Mouse (Mus musculus): ENCODE data around the gene Nfe2l3. TPM values are rescaled to one million over a fixed set of nuclear protein-coding genes. Genes with fewer than 3 reads are reported as not detected.
A peak's percentile ranks its signal among the peaks of the same experiment; 100 is the strongest.
"Not testable (repeated sequence)": the region's sequence is repeated elsewhere in the genome, so short reads cannot be mapped to it uniquely, and the experiment has no call there.

Gene Nfe2l3
- polyA plus RNA-seq, 1 experiment from 2014 or later: 1.9 TPM

DNA sequence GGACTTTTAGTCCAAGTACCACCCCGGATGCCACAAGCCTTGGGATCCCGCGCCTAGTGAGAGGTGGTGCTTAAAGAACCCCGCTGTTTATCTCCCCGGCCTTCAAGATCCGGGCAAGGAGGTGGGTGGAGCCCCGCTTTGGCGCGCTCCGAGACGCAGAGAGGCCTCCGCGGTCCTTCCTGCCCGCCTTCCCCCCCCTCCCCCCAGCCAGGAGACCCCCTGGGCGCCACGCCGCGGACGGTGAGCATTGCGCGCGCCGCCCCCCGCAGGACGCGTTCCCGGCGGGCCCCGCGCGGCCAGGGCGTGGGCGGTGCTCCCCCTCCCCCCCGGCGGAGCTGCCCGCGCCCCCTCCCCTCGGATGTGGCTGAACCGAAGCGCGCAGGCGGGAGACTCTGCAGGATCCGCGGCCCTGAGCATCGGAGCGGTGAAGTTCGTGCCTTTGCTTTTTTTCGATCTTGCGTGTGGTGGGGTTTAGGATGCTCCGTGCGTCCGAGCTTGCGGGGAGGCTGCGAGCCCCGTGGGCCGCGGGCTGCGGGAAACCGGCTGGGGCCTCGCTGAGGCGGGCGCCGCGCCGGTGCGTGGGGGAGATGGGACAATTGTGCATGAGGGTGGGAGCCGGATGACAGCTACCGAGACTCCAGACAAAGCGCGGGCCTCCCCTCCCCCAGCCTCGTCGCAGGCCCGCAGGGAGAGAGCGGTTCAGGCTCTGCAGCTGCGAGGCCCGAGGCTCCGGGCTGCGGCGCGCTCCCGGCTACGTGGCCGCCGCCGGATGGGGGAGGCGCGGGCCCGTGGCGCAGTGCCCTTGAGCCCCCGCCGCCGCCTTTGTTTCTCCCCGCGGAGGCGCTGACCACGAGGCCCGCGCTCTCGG lies 38.1 kb downstream of the Nfe2l3 start, which contains the start of gene Cbx3:
Gene Cbx3, plus strand, starts transcription at position 50 of the 868 bp plus-strand sequence.
- peak; percentile 83 for ATAC-seq (replicated peaks; ENCODE audit: insufficient number of reproducible peaks, insufficient read depth, low FRiP score, low read depth)
- Histone ChIP-seq H3K4me3 (peak within 1 kb of the TSS; percentile 68), H3K27ac (peak within 1 kb of the TSS; percentile 100), H3K4me1 (replicated peaks) (peaks cover 33% of the 10 kb centered on the region), H3K4me2 (peak within 1 kb of the TSS; percentile 60), H3K9me3 (replicated peaks) (no peaks in the 10 kb centered on the region), H3K36me3 (peaks cover 37% of the 10 kb centered on the region), H3K27me3 (no peaks in the 10 kb centered on the region), H3K9ac (peak within 1 kb of the TSS; percentile 97)
- WGBS: under 1% methylated on average over 88 of the region's 99 CpGs

DNA sequence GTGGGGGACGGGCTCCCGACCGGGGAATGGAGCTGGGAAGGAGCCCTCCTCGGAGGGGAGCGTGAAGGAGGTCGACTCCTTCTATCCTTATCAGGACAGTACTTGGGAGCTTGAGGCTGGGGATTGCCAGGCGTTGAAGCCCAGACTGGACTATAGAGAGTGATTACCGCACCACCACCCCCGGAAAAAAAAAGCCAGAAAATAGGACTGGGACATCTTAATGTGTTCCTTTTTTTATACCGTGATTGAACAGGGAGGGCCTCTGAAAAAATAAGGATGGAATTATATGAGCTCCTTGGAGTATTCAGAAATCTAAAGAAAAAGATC lies 38.7 kb downstream of the Nfe2l3 start:
- ATAC-seq (replicated peaks; ENCODE audit: insufficient number of reproducible peaks, insufficient read depth, low FRiP score, low read depth): no peak
- H3K4me1 ChIP-seq (replicated peaks): peaks cover 27% of the 10 kb centered on the region
- peaks cover 36% of the 10 kb centered on the region for H3K36me3 ChIP-seq
- H3K9me3 ChIP-seq (replicated peaks): no peaks in the 10 kb centered on the region
- H3K27ac ChIP-seq: peak overlapping the region; percentile 100
- peak overlapping the region; percentile 97 for H3K9ac ChIP-seq
- H3K4me3 ChIP-seq: peak overlapping the region; percentile 68
- no peaks in the 10 kb centered on the region for H3K27me3 ChIP-seq
- under 1% methylated on average over 9 of the region's 10 CpGs for WGBS
- peak overlapping the region; percentile 60 for H3K4me2 ChIP-seq

DNA sequence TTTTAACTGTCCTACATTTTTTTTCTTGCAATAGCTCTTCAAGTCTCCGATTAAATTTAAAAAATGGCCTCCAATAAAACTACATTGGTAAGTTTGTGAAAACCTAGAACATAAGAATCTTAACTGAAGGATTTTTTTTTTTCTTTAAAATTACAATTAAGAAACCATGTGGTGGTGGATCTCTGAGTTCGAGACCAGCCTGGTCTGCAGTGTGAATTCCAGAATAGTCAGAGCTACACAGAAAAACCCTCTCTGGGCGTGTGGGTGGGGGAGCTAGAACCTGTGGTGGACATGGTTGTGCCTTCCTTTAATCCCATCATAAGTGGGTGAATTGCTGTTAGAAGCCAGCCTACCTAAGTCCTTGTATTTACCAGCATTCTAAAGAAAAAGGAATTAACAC lies 39.3 kb downstream of the Nfe2l3 start:
- H3K9me3 ChIP-seq (replicated peaks): no peaks in the 10 kb centered on the region
- peak overlapping the region; percentile 60 for H3K4me2 ChIP-seq
- ATAC-seq (replicated peaks; ENCODE audit: insufficient number of reproducible peaks, insufficient read depth, low FRiP score, low read depth): no peak
- peaks cover 34% of the 10 kb centered on the region for H3K36me3 ChIP-seq
- peak overlapping the region; percentile 44 for H3K9ac ChIP-seq
- H3K4me3 ChIP-seq: peak overlapping the region; percentile 68
- no peaks in the 10 kb centered on the region for H3K27me3 ChIP-seq
- 18% methylated on average over 3 of the region's 3 CpGs for WGBS
- H3K4me1 ChIP-seq (replicated peaks): peaks cover 21% of the 10 kb centered on the region
- H3K27ac ChIP-seq: peak overlapping the region; percentile 52; the same call in 1 of the 2 replicates

DNA sequence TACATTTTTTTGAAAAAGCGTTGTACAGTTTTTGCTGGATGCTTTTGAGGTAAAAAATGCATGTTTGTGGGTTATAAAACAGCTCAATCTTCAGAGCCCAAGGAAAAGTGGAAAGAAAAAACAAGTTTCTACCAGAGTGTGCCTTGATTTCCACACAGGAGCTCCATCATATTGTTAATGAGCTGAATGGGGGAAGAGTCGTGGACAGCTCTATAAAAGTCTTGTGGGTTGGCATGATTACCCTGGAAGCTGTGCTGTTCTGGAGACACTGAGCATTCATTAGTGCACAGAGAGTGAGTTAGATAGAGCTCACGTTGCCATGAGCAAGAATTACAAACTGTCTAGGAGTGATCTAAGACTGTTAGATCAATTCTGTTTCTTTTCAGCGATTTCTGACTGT lies 39.7 kb downstream of the Nfe2l3 start:
- H3K27ac ChIP-seq: peak overlapping the region; percentile 52; the same call in 1 of the 2 replicates

DNA sequence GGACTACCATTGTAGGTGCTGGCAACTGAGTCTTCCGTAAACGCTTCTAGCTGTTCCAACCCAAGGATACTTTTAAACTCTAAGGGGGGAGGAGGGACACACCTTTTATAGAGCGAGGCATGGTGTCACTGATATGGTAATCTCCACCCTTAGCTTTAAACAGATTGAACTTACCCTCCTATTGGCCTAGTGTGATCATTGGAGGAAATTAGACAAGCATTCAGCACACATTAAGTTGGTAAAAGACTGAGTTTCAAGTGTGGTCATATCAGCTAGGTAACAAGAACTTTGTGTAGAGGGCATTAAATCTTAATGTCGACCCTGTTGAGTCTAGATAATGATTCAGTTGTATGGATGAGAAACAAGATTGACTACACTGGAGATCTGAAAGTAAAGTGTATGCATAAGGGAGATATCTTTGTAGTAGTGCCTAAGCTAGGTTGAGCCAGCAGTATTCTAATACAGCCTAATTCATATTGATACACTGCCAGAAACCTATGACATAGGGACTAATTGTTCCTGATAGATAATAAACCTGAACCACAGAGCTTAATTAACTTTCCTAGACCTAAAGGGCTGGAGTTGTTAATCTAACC lies 46.8 kb downstream of the Nfe2l3 start:
- Histone ChIP-seq H3K27me3 (no peaks in the 10 kb centered on the region), H3K4me2 (no peak overlapping the region), H3K4me3 (no peak overlapping the region), H3K4me1 (replicated peaks) (no peaks in the 10 kb centered on the region), H3K9me3 (replicated peaks) (no peaks in the 10 kb centered on the region), H3K27ac (no peak overlapping the region), H3K36me3 (peaks cover 70% of the 10 kb centered on the region), H3K9ac (no peak overlapping the region)
- no peak for ATAC-seq (replicated peaks; ENCODE audit: insufficient number of reproducible peaks, insufficient read depth, low FRiP score, low read depth)
- WGBS: 86% methylated on average over 4 of the region's 4 CpGs

More for the DNA sequence above, 39.7 kb downstream of the Nfe2l3 start:
- peaks cover 18% of the 10 kb centered on the region for H3K4me1 ChIP-seq (replicated peaks)
- peaks cover 35% of the 10 kb centered on the region for H3K36me3 ChIP-seq
- no peak for ATAC-seq (replicated peaks; ENCODE audit: insufficient number of reproducible peaks, insufficient read depth, low FRiP score, low read depth)
- 41% methylated on average over 4 of the region's 4 CpGs for WGBS
- no peaks in the 10 kb centered on the region for H3K9me3 ChIP-seq (replicated peaks)
- H3K9ac ChIP-seq: peak overlapping the region; percentile 44; the same call in 1 of the 2 replicates
- H3K4me3 ChIP-seq: peak overlapping the region; percentile 68
- peak overlapping the region; percentile 60 for H3K4me2 ChIP-seq
- no peaks in the 10 kb centered on the region for H3K27me3 ChIP-seq

DNA sequence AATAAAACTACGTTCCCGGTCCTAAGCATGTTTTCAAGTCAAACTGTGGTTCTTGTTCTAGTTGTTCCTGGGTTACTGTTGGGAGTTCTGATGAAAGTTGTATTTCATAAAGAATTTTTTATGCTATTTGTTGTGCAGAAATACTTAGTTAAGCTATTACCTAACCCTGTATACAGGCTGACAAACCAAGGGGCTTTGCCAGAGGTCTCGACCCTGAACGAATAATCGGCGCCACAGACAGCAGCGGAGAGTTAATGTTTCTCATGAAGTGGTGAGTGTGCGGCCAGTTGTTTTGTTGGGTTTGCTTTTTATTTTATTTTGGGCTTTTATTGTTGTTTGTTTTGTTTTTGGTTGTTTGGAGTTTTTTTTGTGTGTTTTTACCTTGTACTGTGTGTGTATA lies 49.1 kb downstream of the Nfe2l3 start:
- Histone ChIP-seq H3K36me3 (peaks cover 58% of the 10 kb centered on the region), H3K4me1 (replicated peaks) (peaks cover 4% of the 10 kb centered on the region; the same call in 1 of the 2 replicates), H3K4me2 (no peak overlapping the region), H3K27me3 (no peaks in the 10 kb centered on the region), H3K4me3 (no peak overlapping the region), H3K9ac (no peak overlapping the region), H3K9me3 (replicated peaks) (no peaks in the 10 kb centered on the region), H3K27ac (no peak overlapping the region)
- WGBS: 93% methylated on average over 8 of the region's 8 CpGs
- no peak for ATAC-seq (replicated peaks; ENCODE audit: insufficient number of reproducible peaks, insufficient read depth, low FRiP score, low read depth)

DNA sequence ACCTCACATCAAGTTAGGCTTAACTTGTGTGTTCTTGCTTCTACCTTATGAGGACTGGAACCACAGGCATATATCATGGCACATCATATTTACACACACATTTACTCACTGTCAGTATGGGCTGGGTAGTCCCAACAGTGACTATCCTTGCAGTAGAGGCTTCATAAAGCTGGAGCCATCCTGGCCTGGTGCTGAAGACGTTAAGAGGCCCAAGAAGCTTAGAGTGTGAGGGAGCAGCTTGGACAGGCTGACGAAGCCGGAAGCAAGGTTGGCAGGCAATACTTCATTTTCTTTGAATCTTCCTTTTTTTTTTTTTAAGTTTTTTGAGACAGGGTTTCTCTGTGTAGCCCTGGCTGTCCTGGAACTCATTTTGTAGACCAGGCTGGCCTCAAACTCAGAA lies 51.4 kb downstream of the Nfe2l3 start:
- 0 out of 2 replicates have a peak, but pooled peaks cover 2% of the 10 kb centered on the region for H3K9me3 ChIP-seq (replicated peaks)
- H3K36me3 ChIP-seq: peaks cover 41% of the 10 kb centered on the region
- H3K27ac ChIP-seq: no peak overlapping the region
- WGBS: 89% methylated on average over 3 of the region's 3 CpGs
- no peak overlapping the region for H3K4me3 ChIP-seq
- peaks cover 4% of the 10 kb centered on the region; the same call in 1 of the 2 replicates for H3K4me1 ChIP-seq (replicated peaks)
- no peak overlapping the region for H3K9ac ChIP-seq
- no peaks in the 10 kb centered on the region for H3K27me3 ChIP-seq
- ATAC-seq (replicated peaks; ENCODE audit: insufficient number of reproducible peaks, insufficient read depth, low FRiP score, low read depth): no peak
- no peak overlapping the region for H3K4me2 ChIP-seq

DNA sequence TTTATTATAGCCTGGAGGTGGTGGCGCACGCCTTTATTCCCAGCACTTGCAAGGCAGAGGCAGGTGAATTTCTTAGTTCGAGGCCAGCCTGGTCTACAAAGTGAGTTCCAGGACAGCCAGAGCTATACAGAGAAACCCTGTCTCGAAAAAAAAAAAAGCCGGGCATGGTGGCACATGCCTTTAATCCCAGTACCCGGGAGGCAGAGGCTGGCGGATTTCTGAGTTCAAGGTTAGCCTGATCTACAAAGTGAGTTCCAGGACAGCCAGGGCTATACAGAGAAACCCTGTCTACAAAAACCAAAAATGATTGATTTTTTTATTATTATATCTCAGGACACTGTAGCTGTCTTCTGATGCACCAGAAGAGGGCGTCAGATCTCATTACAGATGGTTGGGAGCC lies 52.1 kb downstream of the Nfe2l3 start:
- 84% methylated on average over 8 of the region's 8 CpGs for WGBS
- not testable (repeated sequence) for H3K4me3 ChIP-seq; H3K27me3 ChIP-seq; H3K4me1 ChIP-seq (replicated peaks); ATAC-seq (replicated peaks; ENCODE audit: insufficient number of reproducible peaks, insufficient read depth, low FRiP score, low read depth); H3K27ac ChIP-seq; H3K9me3 ChIP-seq (replicated peaks); H3K4me2 ChIP-seq; H3K9ac ChIP-seq
- peaks cover 34% of the 10 kb centered on the region for H3K36me3 ChIP-seq

DNA sequence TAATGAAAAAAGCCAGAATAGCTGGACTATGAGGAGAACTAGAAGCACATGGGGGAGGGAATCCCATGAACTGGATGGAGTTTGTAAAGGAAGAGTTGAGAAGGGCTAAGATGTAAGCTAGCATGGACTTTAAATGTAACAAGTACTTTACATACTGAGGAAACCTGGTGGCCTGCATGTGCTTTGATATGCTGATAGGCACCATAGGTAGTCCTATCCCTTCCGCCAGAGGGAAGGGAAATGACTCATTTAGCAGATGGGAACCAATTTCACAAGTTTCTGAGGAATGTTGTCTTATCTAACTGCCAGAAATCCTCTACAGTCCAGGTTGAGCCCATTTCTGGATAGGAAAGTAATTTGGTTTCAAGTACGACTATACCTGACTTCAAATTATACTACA lies 53.2 kb downstream of the Nfe2l3 start:
- H3K36me3 ChIP-seq: peaks cover 23% of the 10 kb centered on the region
- no peak overlapping the region for H3K27ac ChIP-seq
- no peaks in the 10 kb centered on the region for H3K27me3 ChIP-seq
- H3K4me2 ChIP-seq: no peak overlapping the region
- no peak for ATAC-seq (replicated peaks; ENCODE audit: insufficient number of reproducible peaks, insufficient read depth, low FRiP score, low read depth)
- H3K4me1 ChIP-seq (replicated peaks): peaks cover 8% of the 10 kb centered on the region
- 46% methylated on average over 2 of the region's 2 CpGs for WGBS
- no peak overlapping the region for H3K9ac ChIP-seq
- H3K9me3 ChIP-seq (replicated peaks): 0 out of 2 replicates have a peak, but pooled peaks cover 2% of the 10 kb centered on the region
- H3K4me3 ChIP-seq: no peak overlapping the region

DNA sequence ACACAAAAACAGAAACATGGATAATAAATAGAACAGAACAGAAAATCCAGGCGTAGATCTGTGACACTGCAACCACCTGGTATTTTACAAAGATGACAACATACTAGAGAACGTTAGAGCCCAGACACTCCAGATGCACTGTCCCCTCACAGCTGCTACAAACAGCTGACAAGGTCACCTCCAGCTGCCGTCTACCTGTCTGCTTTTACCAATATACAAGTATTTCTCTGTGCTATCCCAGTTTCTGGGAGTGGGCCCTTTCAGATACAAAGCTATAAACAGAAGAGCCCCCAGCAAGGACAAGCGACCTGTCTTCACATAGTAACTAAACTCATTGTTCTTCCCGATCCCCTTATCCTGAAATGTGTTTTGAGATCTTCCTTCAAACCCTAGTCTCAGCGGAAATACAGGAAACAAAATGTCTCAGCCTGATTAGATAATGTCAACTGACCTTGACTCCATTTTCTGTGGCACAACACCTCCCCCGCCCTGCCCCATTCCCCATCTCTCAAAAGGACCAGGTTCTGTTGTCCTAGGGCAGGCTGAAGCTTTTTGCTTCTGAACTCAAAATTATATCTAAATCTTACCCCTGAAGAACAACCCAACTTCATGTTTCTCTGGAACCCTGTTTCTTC lies 53.7 kb downstream of the Nfe2l3 start:
- H3K4me1 ChIP-seq (replicated peaks): peaks cover 8% of the 10 kb centered on the region
- 0 out of 2 replicates have a peak, but pooled peaks cover 2% of the 10 kb centered on the region for H3K9me3 ChIP-seq (replicated peaks)
- no peaks in the 10 kb centered on the region for H3K27me3 ChIP-seq
- H3K4me2 ChIP-seq: no peak overlapping the region
- H3K9ac ChIP-seq: no peak overlapping the region
- no peak overlapping the region for H3K4me3 ChIP-seq
- no peak for ATAC-seq (replicated peaks; ENCODE audit: insufficient number of reproducible peaks, insufficient read depth, low FRiP score, low read depth)
- H3K27ac ChIP-seq: no peak overlapping the region
- H3K36me3 ChIP-seq: peaks cover 18% of the 10 kb centered on the region
- 30% methylated on average over 7 of the region's 7 CpGs for WGBS

DNA sequence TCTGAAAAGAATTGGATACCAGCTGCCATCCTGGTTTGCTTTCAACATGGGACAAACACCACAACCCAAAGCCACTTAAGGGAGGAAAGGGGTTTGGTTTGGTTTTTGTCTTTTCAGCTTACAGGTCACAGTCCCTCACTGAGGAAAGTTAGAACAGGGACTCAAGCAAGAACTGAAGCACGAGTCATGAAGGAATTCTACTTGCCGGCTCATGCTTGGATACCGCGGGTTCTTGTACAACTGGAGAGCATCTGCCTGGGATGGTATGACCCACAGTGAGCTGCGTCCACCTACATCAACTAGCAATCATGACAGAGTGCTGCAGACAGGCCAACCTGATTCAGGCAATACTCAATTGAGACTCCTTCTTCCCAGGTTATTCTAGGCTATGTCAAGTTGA lies 54.3 kb downstream of the Nfe2l3 start:
- WGBS: 74% methylated on average over 5 of the region's 5 CpGs
- Histone ChIP-seq H3K4me1 (replicated peaks) (peaks cover 8% of the 10 kb centered on the region), H3K27ac (no peak overlapping the region)

More for the DNA sequence above, 54.3 kb downstream of the Nfe2l3 start:
- no peak overlapping the region for H3K9ac ChIP-seq
- H3K4me3 ChIP-seq: no peak overlapping the region
- H3K36me3 ChIP-seq: peaks cover 14% of the 10 kb centered on the region
- no peak for ATAC-seq (replicated peaks; ENCODE audit: insufficient number of reproducible peaks, insufficient read depth, low FRiP score, low read depth)
- H3K4me2 ChIP-seq: no peak overlapping the region
- no peaks in the 10 kb centered on the region for H3K27me3 ChIP-seq
- H3K9me3 ChIP-seq (replicated peaks): 0 out of 2 replicates have a peak, but pooled peaks cover 2% of the 10 kb centered on the region

All from heart, embryonic 15.5 days (tissue).